Mouse (Mus musculus): ENCODE measurements around the gene Arhgef3.

Arhgef3 gene

GRCm38 (mm10) chr14:27432064-27432463 lies 317.4 kb downstream of the Arhgef3 start:
- no peak for DNase-seq

GRCm38 (mm10) chr14:27436116-27436515 lies 321.4 kb downstream of the Arhgef3 start:
- DNase-seq = no peak

- no peak for DNase-seq
These were observed 322.1 kb downstream of the Arhgef3 start for GRCm38 (mm10) chr14:27436826-27437225.

GRCm38 (mm10) chr14:27440921-27441320 lies 326.2 kb downstream of the Arhgef3 start:
- peak; percentile 23 to 26 for DNase-seq

- peak in 1 of 2 experiments; percentile 6 for DNase-seq
These were observed 330.2 kb downstream of the Arhgef3 start for GRCm38 (mm10) chr14:27444851-27445281.

- no peak for DNase-seq
These were observed 332.3 kb downstream of the Arhgef3 start for GRCm38 (mm10) chr14:27446963-27447362.
